Mouse (Mus musculus): ENCODE data around the gene Pkmyt1. TPM values are rescaled to one million over a fixed set of nuclear protein-coding genes. Genes with fewer than 3 reads are reported as not detected.

The Pkmyt1 gene
- total and polyA plus RNA-seq, 2 experiments from 2014 or later = 9.0 to 18.2 TPM

GRCm38 (mm10) chr17:23748631-23749391 is 22.7 kb downstream of the Pkmyt1 start:
- Histone ChIP-seq H3K4me1 (ENCODE audit: control insufficient read depth, insufficient read depth) (peaks cover 4% of the 10 kb centered on the region), H3K4me2 (ENCODE audit: low read depth, low read length) (peak overlapping the region; percentile 57), H3K27ac (ENCODE audit: low read depth) (no peak overlapping the region), H3K36me3 (replicated peaks; ENCODE audit: control insufficient read depth, insufficient read depth, low read length) (peaks cover 27% of the 10 kb centered on the region), H3K27me3 (ENCODE audit: control insufficient read depth, insufficient read depth, low read length) (peaks cover 38% of the 10 kb centered on the region), H3K4me3 (ENCODE audit: low read depth, low read length) (peak overlapping the region; percentile 37), H3K9ac (replicated peaks; ENCODE audit: low read depth, low read length) (peak overlapping the region; percentile 33; the same call in 1 of the 2 replicates), H3K9me3 (replicated peaks; ENCODE audit: control insufficient read depth, low read length) (no peaks in the 10 kb centered on the region)
- TF ChIP-seq CTCF (IDR thresholded peaks at IDR 0.05; ENCODE audit: low read depth) = peak; percentile 81
- no peak for TF ChIP-seq EP300 (IDR thresholded peaks at IDR 0.05; ENCODE audit: low read depth)
- DNase-seq (ENCODE audit: low spot score) = peak; percentile 78
- WGBS = 27% methylated on average over 10 of the region's 10 CpGs
- peak; percentile 43 for ATAC-seq (ENCODE audit: insufficient read depth, low read depth)

GRCm38 (mm10) chr17:23749400-23750191 is 23.5 kb downstream of the Pkmyt1 start:
- peaks cover 4% of the 10 kb centered on the region for H3K4me1 ChIP-seq (ENCODE audit: control insufficient read depth, insufficient read depth)
- DNase-seq (ENCODE audit: low spot score) (no peak), ATAC-seq (ENCODE audit: insufficient read depth, low read depth) (no peak; the same call in 1 of the 2 replicates)
- H3K9me3 ChIP-seq (replicated peaks; ENCODE audit: control insufficient read depth, low read length) = no peaks in the 10 kb centered on the region
- H3K9ac ChIP-seq (replicated peaks; ENCODE audit: low read depth, low read length) = peak overlapping the region; percentile 33; the same call in 1 of the 2 replicates
- peaks cover 30% of the 10 kb centered on the region for H3K36me3 ChIP-seq (replicated peaks; ENCODE audit: control insufficient read depth, insufficient read depth, low read length)
- 76% methylated on average over 11 of the region's 11 CpGs for WGBS
- H3K27me3 ChIP-seq (ENCODE audit: control insufficient read depth, insufficient read depth, low read length) = peaks cover 30% of the 10 kb centered on the region
- TF ChIP-seq EP300 (IDR thresholded peaks at IDR 0.05; ENCODE audit: low read depth) = no peak
- no peak for TF ChIP-seq CTCF (IDR thresholded peaks at IDR 0.05; ENCODE audit: low read depth)
- H3K4me3 ChIP-seq (ENCODE audit: low read depth, low read length) = peak overlapping the region; percentile 37
- H3K4me2 ChIP-seq (ENCODE audit: low read depth, low read length) = peak overlapping the region; percentile 57
- no peak overlapping the region for H3K27ac ChIP-seq (ENCODE audit: low read depth)

- 82% methylated on average over 13 of the region's 13 CpGs for WGBS
- DNase-seq (ENCODE audit: low spot score) (no peak), ATAC-seq (ENCODE audit: insufficient read depth, low read depth) (peak; percentile 32; the same call in 1 of the 2 replicates)
- peaks cover 69% of the 10 kb centered on the region for H3K36me3 ChIP-seq (replicated peaks; ENCODE audit: control insufficient read depth, insufficient read depth, low read length)
- no peaks in the 10 kb centered on the region for H3K4me1 ChIP-seq (ENCODE audit: control insufficient read depth, insufficient read depth)
- H3K9ac ChIP-seq (replicated peaks; ENCODE audit: low read depth, low read length) = no peak overlapping the region
- no peaks in the 10 kb centered on the region for H3K27me3 ChIP-seq (ENCODE audit: control insufficient read depth, insufficient read depth, low read length)
- no peaks in the 10 kb centered on the region for H3K9me3 ChIP-seq (replicated peaks; ENCODE audit: control insufficient read depth, low read length)
- H3K27ac ChIP-seq (ENCODE audit: low read depth) = peak overlapping the region; percentile 30
- H3K4me2 ChIP-seq (ENCODE audit: low read depth, low read length) = 0 out of 2 replicates have a peak overlapping the region, but pooled peaks have one; percentile 13
- no peak overlapping the region for H3K4me3 ChIP-seq (ENCODE audit: low read depth, low read length)
- no peak for TF ChIP-seq EP300 (IDR thresholded peaks at IDR 0.05; ENCODE audit: low read depth)
- TF ChIP-seq CTCF (IDR thresholded peaks at IDR 0.05; ENCODE audit: low read depth) = no peak
Measured at GRCm38 (mm10) chr17:23755689-23756088, 29.6 kb downstream of the Pkmyt1 start.

- H3K9ac ChIP-seq (replicated peaks; ENCODE audit: low read depth, low read length) = no peak overlapping the region
- H3K4me2 ChIP-seq (ENCODE audit: low read depth, low read length) = no peak overlapping the region
- no peak overlapping the region for H3K27ac ChIP-seq (ENCODE audit: low read depth)
- DNase-seq (ENCODE audit: low spot score) = no peak
- no peak for TF ChIP-seq EP300 (IDR thresholded peaks at IDR 0.05; ENCODE audit: low read depth)
- no peak for TF ChIP-seq CTCF (IDR thresholded peaks at IDR 0.05; ENCODE audit: low read depth)
- peaks cover 72% of the 10 kb centered on the region for H3K36me3 ChIP-seq (replicated peaks; ENCODE audit: control insufficient read depth, insufficient read depth, low read length)
- H3K27me3 ChIP-seq (ENCODE audit: control insufficient read depth, insufficient read depth, low read length) = no peaks in the 10 kb centered on the region
- no peaks in the 10 kb centered on the region for H3K4me1 ChIP-seq (ENCODE audit: control insufficient read depth, insufficient read depth)
- no peaks in the 10 kb centered on the region for H3K9me3 ChIP-seq (replicated peaks; ENCODE audit: control insufficient read depth, low read length)
- ATAC-seq (ENCODE audit: insufficient read depth, low read depth) = no peak
- H3K4me3 ChIP-seq (ENCODE audit: low read depth, low read length) = no peak overlapping the region
- 92% methylated on average over 9 of the region's 9 CpGs for WGBS
Measured at GRCm38 (mm10) chr17:23757581-23757980, 31.4 kb downstream of the Pkmyt1 start.

GRCm38 (mm10) chr17:23758801-23759200 is 32.7 kb downstream of the Pkmyt1 start:
- Histone ChIP-seq H3K9me3 (replicated peaks; ENCODE audit: control insufficient read depth, low read length) (no peaks in the 10 kb centered on the region), H3K4me1 (ENCODE audit: control insufficient read depth, insufficient read depth) (no peaks in the 10 kb centered on the region), H3K4me3 (ENCODE audit: low read depth, low read length) (no peak overlapping the region), H3K36me3 (replicated peaks; ENCODE audit: control insufficient read depth, insufficient read depth, low read length) (peaks cover 59% of the 10 kb centered on the region), H3K4me2 (ENCODE audit: low read depth, low read length) (no peak overlapping the region), H3K27ac (ENCODE audit: low read depth) (no peak overlapping the region), H3K27me3 (ENCODE audit: control insufficient read depth, insufficient read depth, low read length) (no peaks in the 10 kb centered on the region), H3K9ac (replicated peaks; ENCODE audit: low read depth, low read length) (no peak overlapping the region)
- 83% methylated on average over 8 of the region's 8 CpGs for WGBS
- no peak for TF ChIP-seq CTCF (IDR thresholded peaks at IDR 0.05; ENCODE audit: low read depth)
- TF ChIP-seq EP300 (IDR thresholded peaks at IDR 0.05; ENCODE audit: low read depth) = no peak
- ATAC-seq (ENCODE audit: insufficient read depth, low read depth) (no peak), DNase-seq (ENCODE audit: low spot score) (no peak)

Measured in heart, postnatal 0 days (tissue).